Mouse (Mus musculus) right cerebral cortex, postnatal 36 days (tissue): ENCODE results near the gene Ryk.
A peak's percentile ranks its signal among the peaks of the same experiment; 100 is the strongest.

Source experiments
- DNase-seq, 2 experiments: peaks; one replicate each; pipeline ENCODE4 v3.0.0; 2022; ENCODE audit warnings: low spot score in 2 of 2, mixed read lengths in 1 of 2

Ryk gene

DNA sequence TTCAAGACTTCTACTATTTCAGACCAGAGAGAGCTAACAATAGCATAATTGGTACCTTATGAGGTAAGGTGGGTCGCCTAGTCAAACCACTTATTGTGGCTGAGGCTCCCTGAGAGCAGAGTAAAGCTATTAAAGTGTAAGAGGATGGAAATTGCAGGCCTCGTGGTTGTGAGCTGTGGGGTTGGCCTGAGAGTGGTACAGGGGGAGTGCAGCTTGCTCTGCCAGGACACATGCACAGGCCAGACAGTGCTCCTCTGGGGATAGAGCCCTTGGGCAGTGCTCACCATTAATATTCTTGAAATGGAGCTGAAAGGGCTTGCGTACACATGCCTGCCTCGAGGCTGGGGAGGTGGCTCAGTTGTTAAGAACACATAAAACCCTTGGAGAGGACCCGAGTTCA lies 23.6 kb downstream of the Ryk start:
- DNase-seq = no peak

GRCm38 (mm10) chr9:102859399-102859798 lies 24.7 kb downstream of the Ryk start:
- DNase-seq = no peak

GRCm38 (mm10) chr9:102859963-102860362 lies 25.2 kb downstream of the Ryk start:
- DNase-seq = no peak

GRCm38 (mm10) chr9:102860802-102861469 lies 26.2 kb downstream of the Ryk start:
- no peak for DNase-seq

DNA sequence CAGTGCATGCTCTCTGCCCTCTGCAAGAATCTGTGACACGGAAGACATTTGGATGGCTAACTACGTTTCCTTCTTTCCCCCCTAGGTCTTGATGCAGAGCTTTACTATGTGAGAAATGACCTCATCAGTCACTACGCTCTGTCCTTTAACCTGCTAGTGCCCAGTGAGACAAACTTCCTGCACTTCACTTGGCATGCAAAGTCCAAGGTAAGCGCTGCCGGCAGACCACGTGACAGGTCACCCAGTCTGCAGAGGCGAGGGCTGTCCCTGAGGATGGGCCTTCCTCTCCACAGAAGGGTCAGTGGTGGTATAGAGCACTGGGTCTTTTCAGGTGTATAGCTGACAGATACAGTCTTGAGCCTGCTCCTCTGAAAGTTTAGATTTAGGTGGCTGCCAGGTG lies 27.1 kb downstream of the Ryk start:
- no peak for DNase-seq

GRCm38 (mm10) chr9:102862260-102862659 lies 27.5 kb downstream of the Ryk start:
- no peak for DNase-seq

DNA sequence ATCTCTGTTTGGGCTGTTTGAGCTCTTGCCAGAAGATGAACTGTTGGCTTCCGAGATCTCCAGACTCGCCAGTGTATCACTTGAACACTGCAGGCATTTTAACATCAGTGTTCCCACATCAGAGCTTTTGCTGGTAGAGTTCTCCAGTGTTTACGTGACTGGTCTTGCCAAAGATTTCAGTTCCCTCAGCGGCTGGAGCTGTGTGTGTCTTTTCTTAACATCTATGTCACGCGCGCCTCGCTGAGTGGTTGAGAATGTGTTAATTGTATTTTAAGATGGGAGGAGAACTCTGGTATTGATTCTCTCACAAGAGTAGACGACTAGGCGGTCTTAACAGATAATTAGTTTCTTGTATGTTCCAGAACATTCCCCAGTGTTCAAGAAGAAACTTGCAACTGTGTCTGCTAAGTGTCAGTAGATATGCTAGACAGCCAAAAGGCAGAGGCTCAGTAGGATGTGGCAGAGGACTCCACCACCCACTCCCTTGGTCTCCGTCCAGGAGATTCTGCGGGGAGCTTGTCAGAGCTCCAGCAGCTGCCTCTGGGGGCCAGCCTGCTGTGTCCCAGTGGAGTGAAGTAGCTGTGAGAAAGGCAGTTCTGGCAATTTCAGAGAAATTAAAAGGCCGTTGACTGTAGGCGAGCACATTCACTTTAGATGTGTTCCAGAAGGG lies 29.3 kb downstream of the Ryk start:
- DNase-seq = peak; percentile 85 to 89

GRCm38 (mm10) chr9:102864931-102865330 lies 30.2 kb downstream of the Ryk start:
- no peak for DNase-seq

DNA sequence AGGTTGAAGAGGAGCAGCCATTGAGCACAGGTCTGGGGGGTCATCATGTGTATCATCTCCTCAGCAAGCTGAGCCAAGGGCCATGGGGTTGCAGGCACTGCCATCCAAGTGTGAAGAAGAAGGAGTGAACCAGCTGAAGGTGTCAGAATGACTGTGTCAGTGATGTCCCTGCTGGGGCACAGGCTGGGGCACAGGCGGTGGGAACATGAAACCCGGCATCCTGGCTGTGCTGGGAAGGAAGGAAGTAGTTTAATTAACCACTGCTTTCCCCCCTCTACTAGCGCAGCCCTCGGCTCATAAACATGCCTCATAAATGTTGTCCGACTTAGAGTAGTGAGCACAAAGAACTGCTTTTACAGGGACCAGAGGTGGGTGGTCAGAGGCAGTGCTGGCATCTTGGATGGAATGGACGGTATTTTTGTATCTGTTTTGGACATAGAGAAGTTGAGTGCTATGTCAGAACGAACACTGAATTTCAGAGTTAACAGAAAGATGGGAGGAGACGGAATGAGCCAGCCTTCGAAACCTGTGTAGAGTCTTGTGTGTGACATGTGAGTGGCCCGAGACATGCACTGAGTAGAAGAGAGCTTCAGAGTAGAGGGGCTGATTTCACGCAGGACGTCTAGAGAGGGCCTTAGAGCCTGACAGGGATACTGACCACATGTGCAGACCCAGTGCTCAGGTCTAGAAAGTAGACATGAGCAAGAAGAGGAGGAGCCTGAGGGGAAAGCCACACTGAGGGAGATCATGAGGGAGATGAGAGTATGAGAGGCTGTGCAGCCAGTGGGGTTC lies 31.4 kb downstream of the Ryk start:
- no peak for DNase-seq

GRCm38 (mm10) chr9:102866893-102867292 lies 32.2 kb downstream of the Ryk start:
- peak; percentile 44 to 47 for DNase-seq

DNA sequence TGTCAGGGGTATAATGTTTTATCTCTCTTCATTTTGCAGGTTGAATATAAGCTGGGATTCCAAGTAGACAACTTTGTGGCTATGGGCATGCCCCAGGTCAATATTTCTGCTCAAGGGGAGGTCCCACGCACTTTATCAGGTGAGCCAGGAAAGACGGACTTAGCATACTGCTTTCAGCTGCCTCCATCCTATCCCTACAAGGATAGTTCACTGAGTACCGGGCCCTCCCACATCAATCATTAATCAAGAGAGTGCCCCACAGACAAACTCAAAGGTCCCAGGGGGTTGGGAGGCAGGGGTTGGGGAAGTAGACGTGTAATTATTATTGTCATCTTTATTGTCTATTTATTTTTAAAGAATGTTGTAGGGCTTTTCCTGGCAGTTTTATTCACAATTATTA lies 32.8 kb downstream of the Ryk start:
- no peak for DNase-seq

DNA sequence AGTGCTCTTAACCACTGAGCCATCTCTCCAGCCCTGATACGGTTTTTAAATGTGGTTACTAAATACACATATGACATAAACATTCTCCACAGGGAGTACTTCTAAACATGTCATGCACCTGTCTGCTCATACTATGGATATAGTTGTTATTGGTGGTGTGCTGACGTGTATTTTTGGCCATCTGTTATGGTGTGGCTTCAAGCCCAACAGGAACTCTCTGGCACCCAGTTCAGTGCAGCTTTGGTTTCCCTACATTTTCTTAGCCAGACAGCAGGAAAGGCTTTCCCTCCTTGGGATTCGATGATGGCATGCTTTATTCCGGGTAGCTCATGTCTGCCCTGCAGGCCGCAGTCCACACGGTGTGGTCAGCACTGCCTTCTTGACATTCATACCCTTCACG lies 33.7 kb downstream of the Ryk start:
- no peak for DNase-seq

DNA sequence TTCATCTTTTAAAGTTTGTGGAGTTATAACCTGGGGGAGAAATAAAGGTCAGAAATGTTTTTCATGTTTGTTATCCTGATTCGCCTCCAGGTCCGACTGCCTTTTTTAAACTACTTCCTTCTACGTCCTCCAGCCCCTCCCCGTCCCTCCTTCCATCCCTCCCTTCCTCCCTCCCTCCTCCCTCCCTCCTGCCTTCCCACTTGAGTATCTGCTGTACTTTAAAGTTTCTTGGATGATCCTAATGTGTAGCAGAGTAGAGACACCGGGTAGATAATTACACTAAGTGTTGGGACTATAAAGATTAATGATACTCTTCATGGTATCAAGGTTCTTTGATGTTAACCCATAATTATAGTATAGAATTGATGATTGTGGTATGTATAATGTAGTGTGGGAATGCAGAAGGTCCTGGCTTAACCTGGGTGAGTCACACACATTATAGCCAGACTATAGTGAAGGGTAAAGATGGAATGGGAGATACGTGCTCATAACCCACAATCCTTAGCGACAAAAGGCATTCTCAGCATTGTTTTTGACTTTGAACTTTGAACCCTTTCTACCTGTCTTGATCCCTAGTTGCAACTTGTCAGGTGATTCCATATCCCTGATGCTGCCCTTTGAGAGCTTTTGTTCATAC lies 41.5 kb downstream of the Ryk start:
- DNase-seq = no peak

DNA sequence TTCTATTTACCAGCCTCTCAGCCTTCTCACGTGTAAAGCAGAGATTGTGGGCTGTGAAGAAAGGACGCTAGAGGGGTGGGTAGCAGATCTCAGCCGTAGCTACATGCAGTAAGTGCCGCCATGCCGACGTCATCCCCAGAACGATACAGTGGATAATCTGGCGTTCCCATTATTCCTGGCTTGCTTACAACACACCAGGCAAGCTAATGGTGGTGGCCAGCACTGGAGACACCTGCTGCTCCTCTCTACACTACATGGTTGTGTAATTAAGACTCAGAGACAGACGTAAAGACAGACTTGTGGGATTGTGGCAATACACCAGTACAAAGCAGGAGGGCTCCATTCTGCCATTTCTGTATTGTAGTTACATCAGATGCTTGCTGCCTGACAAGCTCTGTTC lies 43.2 kb downstream of the Ryk start:
- no peak for DNase-seq

- DNase-seq = no peak
Measured at GRCm38 (mm10) chr9:102879545-102879944, 44.8 kb downstream of the Ryk start.

DNA sequence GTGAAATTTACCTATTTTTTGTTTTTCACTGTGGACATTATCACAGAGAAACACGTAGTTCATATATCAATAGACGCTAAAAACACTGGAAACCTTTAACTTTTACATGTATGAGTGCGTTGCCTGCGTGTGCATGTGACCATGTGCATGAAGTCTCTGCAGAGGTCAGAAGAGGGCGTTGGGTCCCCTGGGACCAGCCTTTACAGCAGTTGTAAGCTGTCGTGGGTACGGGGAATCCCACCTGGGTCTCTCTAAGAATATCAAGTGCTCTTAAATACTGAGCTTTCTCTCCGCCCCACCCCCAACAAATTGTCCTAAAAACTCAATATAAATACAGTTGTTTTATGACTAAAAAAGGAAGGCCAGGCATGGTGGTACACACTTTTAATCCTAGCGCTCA lies 50.0 kb downstream of the Ryk start:
- DNase-seq = no peak

- no peak for DNase-seq
Measured at GRCm38 (mm10) chr9:102890166-102890565, 55.4 kb downstream of the Ryk start.

DNA sequence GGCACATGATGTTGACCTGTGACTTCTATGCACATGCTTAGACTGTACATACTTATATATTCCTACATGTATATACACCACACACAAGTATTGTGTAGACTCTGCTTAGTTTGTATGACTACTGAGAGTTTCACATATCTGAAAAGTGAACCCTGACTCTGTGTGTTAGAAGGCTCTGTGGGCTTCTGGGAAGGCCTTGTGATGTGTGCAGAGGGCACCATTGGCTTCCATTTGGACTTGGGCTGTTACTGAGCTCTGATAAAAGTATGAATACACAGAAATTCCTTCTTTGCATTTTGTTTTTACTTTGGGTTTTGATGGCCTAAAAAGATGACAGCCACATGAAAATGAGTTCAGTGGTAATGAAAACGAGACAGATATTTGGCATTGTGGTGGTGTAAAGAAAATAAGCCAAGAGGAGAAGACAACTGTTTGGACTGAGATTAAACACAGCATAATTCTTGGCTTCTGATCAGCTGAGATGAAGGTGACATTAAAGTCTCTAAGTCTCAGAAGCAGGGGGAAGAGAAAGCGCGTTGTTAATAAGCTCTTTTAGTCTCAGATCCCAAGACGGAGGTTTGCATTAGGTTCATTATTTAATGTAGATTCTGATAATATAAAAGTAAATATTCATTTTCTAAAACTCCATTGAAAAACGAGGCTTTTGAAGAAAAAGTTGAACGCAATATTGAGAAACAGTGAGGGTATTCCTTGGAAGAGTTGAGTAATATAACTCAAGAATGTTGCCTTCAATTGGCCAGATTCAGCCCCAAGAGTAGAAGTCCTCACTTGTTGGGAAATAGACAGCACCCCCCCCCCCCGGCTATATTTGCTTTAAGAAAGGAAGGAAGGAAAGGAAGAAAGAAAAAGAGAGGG lies 58.0 kb downstream of the Ryk start:
- DNase-seq = no peak

DNA sequence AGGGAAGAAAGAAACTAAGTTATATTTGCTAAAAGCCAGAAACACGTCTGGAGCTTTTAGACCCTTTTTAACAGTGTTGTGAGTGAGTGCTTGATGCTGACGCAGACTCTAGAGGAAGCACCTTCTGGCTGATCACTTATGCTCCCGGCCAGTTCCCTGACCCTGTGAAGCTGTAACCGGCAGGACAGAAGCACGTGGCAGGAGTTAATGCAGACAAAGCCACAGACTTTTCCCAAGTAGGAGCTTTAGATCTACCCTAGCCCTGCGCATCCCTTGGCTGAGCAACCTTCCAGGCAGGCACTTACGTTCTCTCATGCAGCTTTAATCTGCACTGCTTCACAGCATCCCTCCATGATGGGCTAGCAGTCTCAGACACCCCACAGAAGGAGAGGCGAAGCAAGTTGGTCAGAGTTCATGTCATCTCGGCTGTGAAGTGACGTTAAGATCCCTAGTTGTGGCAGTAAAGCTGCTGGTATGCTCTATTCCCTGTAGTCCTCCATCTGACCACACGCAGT lies 58.7 kb downstream of the Ryk start:
- no peak for DNase-seq

DNA sequence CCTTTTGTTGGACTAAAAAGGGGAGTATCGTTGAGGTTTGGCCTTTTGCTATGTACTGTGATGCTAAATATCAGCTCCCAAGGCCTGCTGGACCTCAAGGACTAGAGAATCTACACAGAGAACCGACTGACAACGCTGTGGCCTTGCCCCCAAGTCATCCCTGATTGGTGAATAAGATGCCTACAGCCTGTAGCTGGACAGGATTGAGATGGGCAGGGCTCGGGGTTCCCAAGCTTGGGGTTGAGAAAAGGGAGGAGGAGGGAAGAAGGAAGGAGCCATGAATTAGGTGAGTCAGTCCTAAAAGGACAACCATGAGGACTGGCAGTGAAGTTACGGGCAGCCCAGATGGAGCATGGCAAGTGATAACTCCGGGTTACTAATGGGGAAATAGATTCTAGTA lies 65.2 kb downstream of the Ryk start:
- DNase-seq = no peak

DNA sequence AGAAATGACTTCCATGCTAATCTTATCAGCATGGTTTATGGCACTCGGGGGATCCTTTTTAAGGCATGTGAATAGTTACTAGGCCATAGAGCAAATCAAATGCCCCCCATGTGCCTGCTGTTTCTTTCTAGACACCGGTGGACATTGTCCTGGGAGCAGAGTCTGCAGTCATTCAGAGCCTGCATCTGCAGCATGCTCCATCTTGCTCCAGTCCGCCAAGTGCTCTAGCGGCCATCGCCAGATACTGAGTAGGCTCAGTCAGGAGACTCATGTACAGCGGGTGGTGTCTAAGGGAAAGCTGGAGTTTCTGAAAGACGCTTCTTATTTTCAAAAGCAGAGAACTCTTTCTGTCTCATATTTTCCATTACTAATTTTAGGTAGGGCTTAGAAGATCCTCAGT lies 67.6 kb downstream of the Ryk start:
- DNase-seq = no peak
